Mouse (Mus musculus): Measurements from ENCODE around the gene Nln. TPM values are rescaled to one million over a fixed set of nuclear protein-coding genes. Genes with fewer than 3 reads are reported as not detected.

Gene Nln
- polyA plus RNA-seq, 1 experiment from 2014 or later = 20.9 TPM

- no peak overlapping the region for H3K9ac ChIP-seq (ENCODE audit: low read depth, low read length)
- H3K27me3 ChIP-seq (replicated peaks; ENCODE audit: control insufficient read depth, insufficient read depth, low read length) = no peaks in the 10 kb centered on the region
- H3K4me1 ChIP-seq (replicated peaks; ENCODE audit: control insufficient read depth, insufficient read depth, low read length) = peaks cover 6% of the 10 kb centered on the region
- no peak overlapping the region for H3K4me2 ChIP-seq
- H3K4me3 ChIP-seq (ENCODE audit: low read depth, low read length) = no peak overlapping the region
- no peak for DNase-seq (ENCODE audit: low spot score)
- no peak for ATAC-seq (replicated peaks; ENCODE audit: low FRiP score)
- H3K36me3 ChIP-seq (ENCODE audit: control insufficient read depth, insufficient read depth, low read length) = no peaks in the 10 kb centered on the region; the same call in 1 of the 2 replicates
- WGBS = 74% methylated on average over 18 of the region's 18 CpGs
- H3K9me3 ChIP-seq (ENCODE audit: control insufficient read depth, low read length) = no peaks in the 10 kb centered on the region
- H3K27ac ChIP-seq (ENCODE audit: low read depth, low read length) = no peak overlapping the region
These were observed 84.3 kb downstream of the Nln start for GRCm38 (mm10) chr13:104024856-104025709.

GRCm38 (mm10) chr13:104024275-104024674 lies 85.1 kb downstream of the Nln start:
- DNase-seq (ENCODE audit: low spot score) (no peak), ATAC-seq (replicated peaks; ENCODE audit: low FRiP score) (no peak)
- Histone ChIP-seq H3K4me3 (ENCODE audit: low read depth, low read length) (no peak overlapping the region), H3K9me3 (ENCODE audit: control insufficient read depth, low read length) (no peaks in the 10 kb centered on the region), H3K27ac (ENCODE audit: low read depth, low read length) (no peak overlapping the region), H3K27me3 (replicated peaks; ENCODE audit: control insufficient read depth, insufficient read depth, low read length) (no peaks in the 10 kb centered on the region), H3K9ac (ENCODE audit: low read depth, low read length) (no peak overlapping the region), H3K4me2 (no peak overlapping the region), H3K36me3 (ENCODE audit: control insufficient read depth, insufficient read depth, low read length) (no peaks in the 10 kb centered on the region; the same call in 1 of the 2 replicates), H3K4me1 (replicated peaks; ENCODE audit: control insufficient read depth, insufficient read depth, low read length) (peaks cover 4% of the 10 kb centered on the region; the same call in 1 of the 2 replicates)
- 81% methylated on average over 2 of the region's 2 CpGs for WGBS

- DNase-seq (ENCODE audit: low spot score) (no peak), ATAC-seq (replicated peaks; ENCODE audit: low FRiP score) (no peak)
- Histone ChIP-seq H3K4me3 (ENCODE audit: low read depth, low read length) (no peak overlapping the region), H3K27me3 (replicated peaks; ENCODE audit: control insufficient read depth, insufficient read depth, low read length) (no peaks in the 10 kb centered on the region), H3K9me3 (ENCODE audit: control insufficient read depth, low read length) (no peaks in the 10 kb centered on the region), H3K9ac (ENCODE audit: low read depth, low read length) (no peak overlapping the region), H3K4me2 (no peak overlapping the region), H3K4me1 (replicated peaks; ENCODE audit: control insufficient read depth, insufficient read depth, low read length) (no peaks in the 10 kb centered on the region), H3K27ac (ENCODE audit: low read depth, low read length) (no peak overlapping the region), H3K36me3 (ENCODE audit: control insufficient read depth, insufficient read depth, low read length) (no peaks in the 10 kb centered on the region; the same call in 1 of the 2 replicates)
- WGBS = 85% methylated on average over 11 of the region's 11 CpGs
These were observed 86.0 kb downstream of the Nln start for GRCm38 (mm10) chr13:104023356-104023911.

GRCm38 (mm10) chr13:104018466-104019076 lies 90.8 kb downstream of the Nln start:
- no peak overlapping the region for H3K4me2 ChIP-seq
- DNase-seq (ENCODE audit: low spot score) = no peak
- no peak overlapping the region for H3K27ac ChIP-seq (ENCODE audit: low read depth, low read length)
- H3K36me3 ChIP-seq (ENCODE audit: control insufficient read depth, insufficient read depth, low read length) = no peaks in the 10 kb centered on the region; the same call in 1 of the 2 replicates
- no peaks in the 10 kb centered on the region for H3K9me3 ChIP-seq (ENCODE audit: control insufficient read depth, low read length)
- ATAC-seq (replicated peaks; ENCODE audit: low FRiP score) = no peak
- no peaks in the 10 kb centered on the region for H3K27me3 ChIP-seq (replicated peaks; ENCODE audit: control insufficient read depth, insufficient read depth, low read length)
- H3K4me1 ChIP-seq (replicated peaks; ENCODE audit: control insufficient read depth, insufficient read depth, low read length) = no peaks in the 10 kb centered on the region
- WGBS = 71% methylated on average over 7 of the region's 7 CpGs
- no peak overlapping the region for H3K4me3 ChIP-seq (ENCODE audit: low read depth, low read length)
- H3K9ac ChIP-seq (ENCODE audit: low read depth, low read length) = no peak overlapping the region

GRCm38 (mm10) chr13:104015246-104016105 lies 93.9 kb downstream of the Nln start:
- DNase-seq (ENCODE audit: low spot score) (no peak), ATAC-seq (replicated peaks; ENCODE audit: low FRiP score) (no peak)
- no peaks in the 10 kb centered on the region for H3K27me3 ChIP-seq (replicated peaks; ENCODE audit: control insufficient read depth, insufficient read depth, low read length)
- H3K4me3 ChIP-seq (ENCODE audit: low read depth, low read length) = no peak overlapping the region
- H3K36me3 ChIP-seq (ENCODE audit: control insufficient read depth, insufficient read depth, low read length) = no peaks in the 10 kb centered on the region; the same call in 1 of the 2 replicates
- H3K4me2 ChIP-seq = no peak overlapping the region
- WGBS = 83% methylated on average over 18 of the region's 18 CpGs
- no peaks in the 10 kb centered on the region for H3K4me1 ChIP-seq (replicated peaks; ENCODE audit: control insufficient read depth, insufficient read depth, low read length)
- no peaks in the 10 kb centered on the region for H3K9me3 ChIP-seq (ENCODE audit: control insufficient read depth, low read length)
- H3K9ac ChIP-seq (ENCODE audit: low read depth, low read length) = no peak overlapping the region
- no peak overlapping the region for H3K27ac ChIP-seq (ENCODE audit: low read depth, low read length)

- no peak overlapping the region for H3K9ac ChIP-seq (ENCODE audit: low read depth, low read length)
- H3K9me3 ChIP-seq (ENCODE audit: control insufficient read depth, low read length) = no peaks in the 10 kb centered on the region
- DNase-seq (ENCODE audit: low spot score) (no peak), ATAC-seq (replicated peaks; ENCODE audit: low FRiP score) (no peak)
- H3K27me3 ChIP-seq (replicated peaks; ENCODE audit: control insufficient read depth, insufficient read depth, low read length) = no peaks in the 10 kb centered on the region
- no peak overlapping the region for H3K4me2 ChIP-seq
- no peaks in the 10 kb centered on the region for H3K4me1 ChIP-seq (replicated peaks; ENCODE audit: control insufficient read depth, insufficient read depth, low read length)
- no peak overlapping the region for H3K27ac ChIP-seq (ENCODE audit: low read depth, low read length)
- no peak overlapping the region for H3K4me3 ChIP-seq (ENCODE audit: low read depth, low read length)
- no peaks in the 10 kb centered on the region for H3K36me3 ChIP-seq (ENCODE audit: control insufficient read depth, insufficient read depth, low read length)
- 86% methylated on average over 11 of the region's 11 CpGs for whole genome bisulfite sequencing
These were observed 95.4 kb downstream of the Nln start for GRCm38 (mm10) chr13:104014038-104014437.

- H3K9ac ChIP-seq (ENCODE audit: low read depth, low read length) = no peak overlapping the region
- H3K27me3 ChIP-seq (replicated peaks; ENCODE audit: control insufficient read depth, insufficient read depth, low read length) = no peaks in the 10 kb centered on the region
- DNase-seq (ENCODE audit: low spot score) (no peak), ATAC-seq (replicated peaks; ENCODE audit: low FRiP score) (no peak)
- no peak overlapping the region for H3K4me3 ChIP-seq (ENCODE audit: low read depth, low read length)
- no peaks in the 10 kb centered on the region for H3K9me3 ChIP-seq (ENCODE audit: control insufficient read depth, low read length)
- no peaks in the 10 kb centered on the region for H3K4me1 ChIP-seq (replicated peaks; ENCODE audit: control insufficient read depth, insufficient read depth, low read length)
- H3K4me2 ChIP-seq = no peak overlapping the region
- WGBS = 79% methylated on average over 6 of the region's 6 CpGs
- H3K27ac ChIP-seq (ENCODE audit: low read depth, low read length) = no peak overlapping the region
- no peaks in the 10 kb centered on the region for H3K36me3 ChIP-seq (ENCODE audit: control insufficient read depth, insufficient read depth, low read length)
These were observed 96.0 kb downstream of the Nln start for GRCm38 (mm10) chr13:104013380-104013779.

GRCm38 (mm10) chr13:104012214-104012833 lies 97.1 kb downstream of the Nln start:
- no peaks in the 10 kb centered on the region for H3K36me3 ChIP-seq (ENCODE audit: control insufficient read depth, insufficient read depth, low read length)
- no peak overlapping the region for H3K9ac ChIP-seq (ENCODE audit: low read depth, low read length)
- H3K9me3 ChIP-seq (ENCODE audit: control insufficient read depth, low read length) = no peaks in the 10 kb centered on the region
- H3K4me1 ChIP-seq (replicated peaks; ENCODE audit: control insufficient read depth, insufficient read depth, low read length) = no peaks in the 10 kb centered on the region
- ATAC-seq (replicated peaks; ENCODE audit: low FRiP score) (no peak), DNase-seq (ENCODE audit: low spot score) (no peak)
- no peaks in the 10 kb centered on the region for H3K27me3 ChIP-seq (replicated peaks; ENCODE audit: control insufficient read depth, insufficient read depth, low read length)
- no peak overlapping the region for H3K4me2 ChIP-seq
- 69% methylated on average over 11 of the region's 11 CpGs for WGBS
- no peak overlapping the region for H3K27ac ChIP-seq (ENCODE audit: low read depth, low read length)
- H3K4me3 ChIP-seq (ENCODE audit: low read depth, low read length) = no peak overlapping the region
